Mouse (Mus musculus) kidney, postnatal 10 days (tissue): ENCODE results near the gene Flnb.

ENCODE experiments used
- DNase-seq: peaks from one replicate; pipeline ENCODE4 v3.0.0; 2021; ENCODE audit warnings: mixed read lengths

The Flnb gene

GRCm38 (mm10) chr14:7997255-7997696, 179.5 kb downstream of the Flnb start:
- DNase-seq, result peak; percentile 94

- no peak for DNase-seq
These were observed 181.3 kb downstream of the Flnb start for GRCm38 (mm10) chr14:7999030-7999429.

GRCm38 (mm10) chr14:7999435-7999834, 181.7 kb downstream of the Flnb start:
- DNase-seq, result no peak

GRCm38 (mm10) chr14:8000247-8000646, 182.5 kb downstream of the Flnb start:
- no peak for DNase-seq
